Mouse (Mus musculus): ENCODE results near the gene Srebf1. TPM values are rescaled to one million over a fixed set of nuclear protein-coding genes. Genes with fewer than 3 reads are reported as not detected.
A peak's percentile ranks its signal among the peaks of the same experiment; 100 is the strongest.

Gene Srebf1
- polyA plus RNA-seq, 1 experiment from 2014 or later, result 38.3 TPM

DNA sequence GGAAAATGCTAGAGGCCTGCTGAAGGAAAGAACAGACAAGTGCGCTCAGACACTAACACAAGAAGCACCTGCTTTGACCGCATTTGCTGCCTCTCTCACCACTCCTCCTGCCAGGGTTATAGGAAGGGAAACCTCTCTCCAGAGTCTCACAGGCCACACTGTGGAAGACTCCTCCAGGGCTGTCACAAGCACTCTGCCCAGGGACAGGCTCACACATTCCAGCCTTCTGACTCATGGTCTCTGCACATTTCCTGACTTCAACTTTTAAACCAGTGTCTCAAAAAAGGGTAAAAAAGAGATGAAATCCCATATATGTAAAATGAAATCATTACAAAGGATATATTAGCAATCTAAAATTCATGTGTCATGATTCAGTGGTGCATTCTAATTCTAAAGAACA is 31.2 kb upstream of the Srebf1 start:
- H3K4me2 ChIP-seq, result no peak overlapping the region
- peaks cover 14% of the 10 kb centered on the region for H3K4me1 ChIP-seq
- no peak overlapping the region for H3K4me3 ChIP-seq
- H3K9ac ChIP-seq, result no peak overlapping the region
- peaks cover 9% of the 10 kb centered on the region; the same call in 1 of the 2 replicates for H3K36me3 ChIP-seq (replicated peaks)
- H3K27ac ChIP-seq, result no peak overlapping the region
- ATAC-seq (replicated peaks), result no peak
- no peaks in the 10 kb centered on the region for H3K9me3 ChIP-seq
- WGBS, result 96% methylated on average over 2 of the region's 2 CpGs
- H3K27me3 ChIP-seq (replicated peaks), result no peaks in the 10 kb centered on the region

DNA sequence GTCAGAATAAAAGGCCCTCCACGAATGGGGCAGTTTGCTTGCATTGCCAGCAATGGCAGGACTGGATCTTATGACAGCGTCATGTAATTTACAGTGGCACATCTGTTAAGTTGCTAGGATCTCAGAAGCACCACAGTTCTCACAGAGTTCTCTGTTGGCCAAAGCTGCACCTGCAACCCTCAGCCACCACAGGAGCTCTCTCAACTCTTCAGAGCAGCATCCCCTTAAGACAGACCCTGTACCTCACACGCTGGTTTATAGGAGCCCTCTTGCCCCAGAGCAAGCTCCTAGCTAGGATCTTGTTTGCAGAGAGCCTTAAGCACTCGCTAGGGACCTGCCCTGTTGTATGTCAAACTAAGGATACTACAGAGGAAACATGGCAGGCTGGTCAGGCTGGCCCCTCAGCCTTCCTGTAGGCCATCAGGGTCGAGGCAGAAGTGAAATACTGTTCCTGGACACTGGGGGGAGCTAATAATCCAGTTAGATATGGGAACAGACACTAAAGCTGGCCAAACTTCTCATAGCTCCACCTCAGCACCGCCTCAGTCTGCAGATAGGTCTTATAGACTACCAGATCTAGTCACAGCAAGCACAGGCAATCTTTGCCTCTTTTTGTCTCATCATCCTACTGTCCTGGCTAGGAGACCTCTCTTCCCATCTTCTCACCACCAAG is 28.7 kb upstream of the Srebf1 start:
- Histone ChIP-seq H3K9ac (no peak overlapping the region), H3K27me3 (replicated peaks) (no peaks in the 10 kb centered on the region), H3K27ac (no peak overlapping the region), H3K9me3 (no peaks in the 10 kb centered on the region), H3K36me3 (replicated peaks) (peaks cover 9% of the 10 kb centered on the region; the same call in 1 of the 2 replicates), H3K4me2 (no peak overlapping the region), H3K4me3 (no peak overlapping the region), H3K4me1 (peaks cover 23% of the 10 kb centered on the region)
- no peak for ATAC-seq (replicated peaks)
- 57% methylated on average over 6 of the region's 6 CpGs for WGBS

DNA sequence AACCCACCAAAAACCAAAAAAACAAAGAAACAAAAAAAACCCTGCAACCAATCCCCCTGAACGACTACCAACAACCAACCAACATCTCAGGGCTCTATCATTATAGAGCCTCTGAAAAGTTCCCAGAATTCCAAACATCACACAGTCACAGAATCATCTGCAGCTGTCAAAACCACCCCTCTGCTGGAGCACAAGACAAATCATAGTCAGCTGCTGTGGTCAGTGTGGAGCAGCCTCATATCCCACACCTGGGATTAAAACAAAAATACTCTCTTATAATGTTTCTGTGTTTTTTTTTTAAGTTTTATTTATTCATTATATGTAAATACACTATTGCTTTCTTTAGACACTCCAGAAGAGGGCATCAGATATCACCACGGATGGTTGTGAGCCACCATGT is 27.5 kb upstream of the Srebf1 start:
- Histone ChIP-seq H3K4me3 (no peak overlapping the region), H3K27me3 (replicated peaks) (no peaks in the 10 kb centered on the region), H3K36me3 (replicated peaks) (peaks cover 9% of the 10 kb centered on the region; the same call in 1 of the 2 replicates), H3K4me1 (peaks cover 16% of the 10 kb centered on the region), H3K4me2 (no peak overlapping the region), H3K9ac (no peak overlapping the region), H3K27ac (no peak overlapping the region), H3K9me3 (no peaks in the 10 kb centered on the region)
- WGBS, result 81% methylated on average over 2 of the region's 2 CpGs
- ATAC-seq (replicated peaks), result no peak

GRCm38 (mm10) chr11:60248596-60249404 is 26.4 kb upstream of the Srebf1 start:
- no peak; the same call in 1 of the 2 replicates for ATAC-seq (replicated peaks)
- Histone ChIP-seq H3K4me3 (no peak overlapping the region), H3K4me2 (no peak overlapping the region), H3K9ac (no peak overlapping the region), H3K36me3 (replicated peaks) (peaks cover 9% of the 10 kb centered on the region; the same call in 1 of the 2 replicates), H3K27me3 (replicated peaks) (no peaks in the 10 kb centered on the region), H3K4me1 (peaks cover 16% of the 10 kb centered on the region), H3K9me3 (no peaks in the 10 kb centered on the region), H3K27ac (peak overlapping the region; percentile 69)
- WGBS, result 38% methylated on average over 13 of the region's 13 CpGs

GRCm38 (mm10) chr11:60247753-60248550 is 25.6 kb upstream of the Srebf1 start:
- Histone ChIP-seq H3K27me3 (replicated peaks) (no peaks in the 10 kb centered on the region), H3K9me3 (no peaks in the 10 kb centered on the region), H3K4me1 (peaks cover 16% of the 10 kb centered on the region), H3K27ac (peak overlapping the region; percentile 69), H3K4me3 (no peak overlapping the region), H3K4me2 (no peak overlapping the region), H3K9ac (no peak overlapping the region), H3K36me3 (replicated peaks) (0 out of 2 replicates have a peak, but pooled peaks cover 6% of the 10 kb centered on the region)
- WGBS, result 41% methylated on average over 5 of the region's 5 CpGs
- no peak for ATAC-seq (replicated peaks)

GRCm38 (mm10) chr11:60246077-60246476 is 23.7 kb upstream of the Srebf1 start:
- H3K9me3 ChIP-seq, result no peaks in the 10 kb centered on the region
- H3K9ac ChIP-seq, result no peak overlapping the region
- H3K4me3 ChIP-seq, result no peak overlapping the region
- H3K4me2 ChIP-seq, result no peak overlapping the region
- H3K27ac ChIP-seq, result no peak overlapping the region
- peaks cover 16% of the 10 kb centered on the region for H3K4me1 ChIP-seq
- H3K27me3 ChIP-seq (replicated peaks), result no peaks in the 10 kb centered on the region
- 0 out of 2 replicates have a peak, but pooled peaks cover 15% of the 10 kb centered on the region for H3K36me3 ChIP-seq (replicated peaks)
- ATAC-seq (replicated peaks), result no peak

DNA sequence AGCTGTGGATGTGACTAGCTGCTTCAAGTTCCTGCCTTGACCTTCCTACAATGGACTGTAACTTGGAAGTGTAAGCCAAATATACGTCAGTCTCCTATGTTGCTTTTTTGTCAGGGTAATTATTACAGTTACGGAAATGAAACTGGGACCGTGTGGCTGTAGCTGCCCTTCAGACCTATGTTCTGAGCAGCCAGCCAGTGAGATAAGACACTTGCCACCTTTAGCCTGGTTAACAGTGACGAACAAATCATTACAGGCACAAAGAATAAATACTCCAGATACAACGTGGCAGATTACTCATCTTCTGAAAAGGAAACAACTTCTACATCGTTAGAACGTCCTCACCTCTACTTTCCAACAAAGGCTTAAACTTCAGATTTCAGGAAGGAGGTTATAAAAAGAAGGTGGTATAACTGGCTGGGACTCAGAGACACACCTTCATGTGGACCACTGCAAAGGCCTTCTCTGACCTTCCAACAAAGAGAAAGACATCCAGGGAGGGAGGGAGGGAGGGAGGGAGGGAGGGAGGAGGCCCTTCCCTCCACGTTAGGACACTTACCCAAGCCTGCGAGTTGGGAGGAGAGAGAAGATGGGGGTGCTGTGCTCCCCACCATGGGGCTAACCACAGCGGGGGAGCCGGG is 22.2 kb upstream of the Srebf1 start:
- ATAC-seq (replicated peaks), result no peak
- Histone ChIP-seq H3K9ac (no peak overlapping the region), H3K27me3 (replicated peaks) (no peaks in the 10 kb centered on the region), H3K27ac (no peak overlapping the region), H3K4me2 (no peak overlapping the region), H3K4me3 (no peak overlapping the region), H3K9me3 (no peaks in the 10 kb centered on the region), H3K36me3 (replicated peaks) (0 out of 2 replicates have a peak, but pooled peaks cover 22% of the 10 kb centered on the region), H3K4me1 (peaks cover 16% of the 10 kb centered on the region)
- 71% methylated on average over 11 of the region's 11 CpGs for WGBS

- 82% methylated on average over 4 of the region's 4 CpGs for WGBS
- H3K36me3 ChIP-seq (replicated peaks), result peaks cover 22% of the 10 kb centered on the region; the same call in 1 of the 2 replicates
These were observed 18.1 kb upstream of the Srebf1 start for GRCm38 (mm10) chr11:60240509-60240908.

DNA sequence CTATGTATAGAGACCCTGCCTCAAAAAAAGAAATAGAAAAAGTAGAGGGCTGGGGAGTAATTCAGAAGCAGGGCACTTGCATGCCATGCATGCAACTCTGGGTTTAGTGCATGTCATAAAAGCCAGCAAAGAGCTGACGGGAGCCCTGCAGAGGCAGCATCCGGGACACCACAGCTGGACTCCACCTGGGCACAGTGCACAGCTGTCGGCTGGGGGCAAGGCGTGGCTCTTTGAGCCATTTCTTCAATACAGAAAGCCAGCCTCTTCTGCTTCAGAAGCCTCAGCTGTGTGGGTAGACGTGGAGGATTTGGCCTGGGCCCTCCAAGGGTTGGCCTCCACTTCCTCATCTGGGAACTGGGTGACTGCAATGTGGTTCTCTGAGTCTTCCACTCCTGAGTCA is 13.0 kb upstream of the Srebf1 start:
- Histone ChIP-seq H3K4me2 (no peak overlapping the region), H3K9me3 (no peaks in the 10 kb centered on the region), H3K27me3 (replicated peaks) (no peaks in the 10 kb centered on the region), H3K4me3 (no peak overlapping the region), H3K4me1 (peaks cover 11% of the 10 kb centered on the region; the same call in 1 of the 2 replicates), H3K36me3 (replicated peaks) (peaks cover 7% of the 10 kb centered on the region; the same call in 1 of the 2 replicates), H3K27ac (no peak overlapping the region), H3K9ac (no peak overlapping the region)
- WGBS, result 89% methylated on average over 5 of the region's 5 CpGs
- no peak for ATAC-seq (replicated peaks)

More at GRCm38 (mm10) chr11:60240509-60240908, 18.1 kb upstream of the Srebf1 start:
- no peak overlapping the region for H3K4me2 ChIP-seq
- H3K4me3 ChIP-seq, result no peak overlapping the region
- H3K4me1 ChIP-seq, result no peaks in the 10 kb centered on the region
- H3K9ac ChIP-seq, result no peak overlapping the region
- H3K27me3 ChIP-seq (replicated peaks), result no peaks in the 10 kb centered on the region
- no peaks in the 10 kb centered on the region for H3K9me3 ChIP-seq
- H3K27ac ChIP-seq, result no peak overlapping the region
- no peak for ATAC-seq (replicated peaks)

DNA sequence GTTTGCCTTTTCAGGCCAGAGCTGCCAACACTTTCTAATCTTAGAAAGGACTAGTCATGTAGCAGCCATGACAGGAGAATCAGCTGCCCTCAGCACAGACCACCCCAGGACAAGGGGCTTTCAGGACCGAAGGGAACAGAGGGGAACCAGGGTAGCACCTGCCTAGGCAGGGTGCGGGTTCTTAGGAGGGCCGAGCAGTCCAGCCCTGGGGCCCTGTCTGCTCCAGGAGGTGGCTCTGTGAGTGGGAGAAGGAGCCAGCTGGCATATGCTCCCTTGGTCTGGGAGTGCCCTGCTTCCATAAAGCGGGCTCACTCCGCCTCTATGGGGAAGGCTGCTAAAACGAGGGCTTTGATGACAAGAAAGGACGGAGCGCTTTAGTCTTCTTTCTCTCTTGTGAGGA is 10.9 kb upstream of the Srebf1 start:
- WGBS, result 58% methylated on average over 8 of the region's 8 CpGs

DNA sequence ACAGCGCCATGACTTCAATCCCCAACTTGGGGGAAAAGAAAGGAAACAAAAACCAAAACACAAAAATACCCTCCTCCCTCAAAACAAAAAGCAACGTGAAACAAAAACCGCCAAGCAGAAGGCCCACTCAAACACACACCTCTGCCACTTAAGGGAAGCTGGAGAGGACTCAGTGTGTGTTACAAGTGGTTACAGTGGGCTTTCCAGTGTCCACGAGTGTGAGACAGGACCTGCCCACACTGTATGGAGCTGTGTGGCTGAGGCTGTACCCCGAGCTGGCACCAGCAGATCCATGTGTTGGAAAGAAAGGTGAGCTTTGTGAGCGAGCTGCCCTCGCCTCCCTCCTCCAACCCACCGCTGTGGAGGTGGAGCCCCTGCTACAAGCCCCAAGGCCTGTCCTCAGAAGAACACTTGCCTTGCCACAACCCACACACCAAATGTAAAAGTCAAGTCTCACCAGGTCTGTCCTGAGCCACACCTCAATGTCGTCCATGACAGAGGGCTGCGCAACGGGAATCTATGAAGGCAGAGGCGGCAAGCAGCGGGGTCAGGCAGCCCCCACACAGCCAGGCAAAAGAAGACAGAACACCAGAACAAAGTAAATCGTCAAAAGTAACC is 10.2 kb upstream of the Srebf1 start:
- Histone ChIP-seq H3K4me1 (peaks cover 11% of the 10 kb centered on the region; the same call in 1 of the 2 replicates), H3K9me3 (no peaks in the 10 kb centered on the region), H3K27me3 (replicated peaks) (no peaks in the 10 kb centered on the region), H3K4me3 (no peak overlapping the region), H3K9ac (no peak overlapping the region), H3K4me2 (no peak overlapping the region), H3K27ac (no peak overlapping the region), H3K36me3 (replicated peaks) (peaks cover 12% of the 10 kb centered on the region; the same call in 1 of the 2 replicates)
- 76% methylated on average over 14 of the region's 14 CpGs for WGBS
- ATAC-seq (replicated peaks), result no peak

More for the DNA sequence above, 10.9 kb upstream of the Srebf1 start:
- no peaks in the 10 kb centered on the region for H3K27me3 ChIP-seq (replicated peaks)
- no peak overlapping the region for H3K4me3 ChIP-seq
- no peaks in the 10 kb centered on the region for H3K9me3 ChIP-seq
- H3K4me1 ChIP-seq, result peaks cover 11% of the 10 kb centered on the region; the same call in 1 of the 2 replicates
- H3K27ac ChIP-seq, result peak overlapping the region; percentile 69; the same call in 1 of the 2 replicates
- H3K9ac ChIP-seq, result no peak overlapping the region
- peaks cover 12% of the 10 kb centered on the region; the same call in 1 of the 2 replicates for H3K36me3 ChIP-seq (replicated peaks)
- no peak for ATAC-seq (replicated peaks)
- H3K4me2 ChIP-seq, result no peak overlapping the region
